Mouse (Mus musculus) G1E (cell line): Measurements from ENCODE around the gene Echs1.

ENCODE experiments used
- CTCF ChIP-seq: IDR thresholded peaks from 2 replicates; pipeline ENCODE4 v1.5.1; 2012; ENCODE audit warnings: low read depth, low read length, inconsistent platforms, mixed read lengths
- GATA1 ChIP-seq: IDR thresholded peaks from 2 replicates; pipeline ENCODE4 v1.6.1; 2012; ENCODE audit warnings: borderline replicate concordance, low read length, inconsistent platforms, mixed read lengths

GRCm38 (mm10) chr7:140153383-140153782, 37.1 kb upstream of the Echs1 start:
- TF ChIP-seq CTCF: no peak
- TF ChIP-seq GATA1: no peak
